In genomic region chr8:82916851-82917539, GRCm38 (mm10) we compare ENCODE assay signal across 23 mouse cellular contexts. TPM values are rescaled to one million over a fixed set of nuclear protein-coding genes. Genes with fewer than 3 reads are reported as not detected.
DNase-seq lines count a peak whose midpoint lies in the region; ATAC-seq and TF ChIP-seq lines count a peak whose summit lies in the region.
"Had no signal": no experiment of that assay in that cellular context is flagged by ENCODE, and none has a peak within 500 bp of the region (broad histone marks: within the 10 kb centered on the region; RNA-seq: fewer than 3 reads in every experiment).

No protein-coding gene starts in this region.

- no peak overlapping the region for H3K4me3 ChIP-seq in C2C12 (ENCODE audit: insufficient read depth, poor library complexity, severe bottlenecking)
- no peak overlapping the region for H3K4me3 ChIP-seq in forebrain, postnatal 0 days (ENCODE audit: low read depth, low read length)
- H3K4me3 ChIP-seq in forebrain, embryonic 13.5 days, result no peak overlapping the region
- H3K4me3 ChIP-seq in forebrain, embryonic 11.5 days (ENCODE audit: low read depth, low read length), result no peak overlapping the region
- H3K4me3 ChIP-seq: heart, adult 2 months; heart, embryonic 15.5 days; midbrain, embryonic 15.5 days had no signal

- H3K36me3 ChIP-seq in C2C12 (ENCODE audit: control insufficient read depth, insufficient read depth), result no peaks in the 10 kb centered on the region
- no peaks in the 10 kb centered on the region for H3K36me3 ChIP-seq in forebrain, postnatal 0 days (ENCODE audit: insufficient read depth)
- no peaks in the 10 kb centered on the region for H3K36me3 ChIP-seq in forebrain, embryonic 13.5 days (ENCODE audit: poor library complexity, severe bottlenecking)
- no peaks in the 10 kb centered on the region for H3K36me3 ChIP-seq in forebrain, embryonic 11.5 days (ENCODE audit: control insufficient read depth, insufficient read depth, low read length)
- H3K36me3 ChIP-seq: heart, embryonic 15.5 days; midbrain, embryonic 15.5 days had no signal

- 76% methylated on average over 1 of the region's 1 CpGs for WGBS in forebrain, postnatal 0 days
- WGBS in forebrain, embryonic 13.5 days, result 74% methylated on average over 1 of the region's 1 CpGs
- 67% methylated on average over 1 of the region's 1 CpGs for WGBS in forebrain, embryonic 11.5 days

- no peaks in the 10 kb centered on the region for H3K79me2 ChIP-seq in C2C12 (ENCODE audit: control insufficient read depth, insufficient read depth)

- no peaks in the 10 kb centered on the region for H3K4me1 ChIP-seq in forebrain, postnatal 0 days (ENCODE audit: insufficient read depth)
- peaks cover 6% of the 10 kb centered on the region; the same call in 1 of the 2 replicates for H3K4me1 ChIP-seq in forebrain, embryonic 13.5 days
- H3K4me1 ChIP-seq in forebrain, embryonic 11.5 days (replicated peaks; ENCODE audit: control insufficient read depth, insufficient read depth, low read length), result no peaks in the 10 kb centered on the region
- H3K4me1 ChIP-seq: midbrain, embryonic 15.5 days had no signal

- H3K79me3 ChIP-seq in C2C12 (ENCODE audit: low read depth), result peaks cover 1% of the 10 kb centered on the region

- no peak overlapping the region for H3K27ac ChIP-seq in forebrain, postnatal 0 days (ENCODE audit: low read depth, low read length)
- no peak overlapping the region for H3K27ac ChIP-seq in forebrain, embryonic 13.5 days
- no peak overlapping the region for H3K27ac ChIP-seq in forebrain, embryonic 11.5 days (ENCODE audit: low read depth, low read length)
- H3K27ac ChIP-seq: heart, adult 2 months; heart, embryonic 15.5 days; kidney, postnatal 0 days; midbrain, embryonic 15.5 days had no signal

- no peaks in the 10 kb centered on the region for H3K9me3 ChIP-seq in forebrain, postnatal 0 days (ENCODE audit: low read length)
- no peaks in the 10 kb centered on the region for H3K9me3 ChIP-seq in forebrain, embryonic 13.5 days (replicated peaks)
- no peaks in the 10 kb centered on the region for H3K9me3 ChIP-seq in forebrain, embryonic 11.5 days (ENCODE audit: control insufficient read depth, low read length)
- H3K9me3 ChIP-seq: heart, embryonic 15.5 days; midbrain, embryonic 15.5 days had no signal

- no peak for TF ChIP-seq CTCF in C2C12 (IDR thresholded peaks at IDR 0.05; ENCODE audit: control insufficient read depth, insufficient read depth, insufficient read length)
- TF ChIP-seq CTCF in forebrain, postnatal 0 days (IDR thresholded peaks at IDR 0.05; ENCODE audit: low read depth), result no peak

- peak; percentile 7 to 62; a peak in 2 of 4 replicates for ATAC-seq in hematopoietic stem cell, adult 5-6 weeks (replicated peaks in 1 of 2; ENCODE audit: insufficient read depth in 1 of 2, low FRiP score in 2 of 2, low TSS enrichment in 1 of 2, low read depth in 1 of 2, poor library complexity in 2 of 2, severe bottlenecking in 2 of 2)
- no peak for ATAC-seq in forebrain, postnatal 0 days
- ATAC-seq in forebrain, embryonic 13.5 days, result no peak
- no peak for ATAC-seq in forebrain, embryonic 11.5 days (replicated peaks; ENCODE audit: low FRiP score)
- ATAC-seq: CD4-positive, CD25-positive, alpha-beta regulatory T cell, adult 4 months; forebrain, embryonic 16.5 days; midbrain, embryonic 15.5 days had no signal

- no peak overlapping the region for H3ac ChIP-seq in C2C12 (ENCODE audit: control insufficient read depth, insufficient read length, low read depth)

- H3K4me2 ChIP-seq in forebrain, postnatal 0 days (ENCODE audit: low read depth), result no peak overlapping the region
- no peak overlapping the region for H3K4me2 ChIP-seq in forebrain, embryonic 13.5 days
- H3K4me2 ChIP-seq in forebrain, embryonic 11.5 days (ENCODE audit: low read depth, low read length, severe bottlenecking), result no peak overlapping the region
- H3K4me2 ChIP-seq: heart, embryonic 15.5 days; midbrain, embryonic 15.5 days had no signal

- H3K27me3 ChIP-seq in C2C12 (ENCODE audit: control insufficient read depth, insufficient read depth, insufficient read length), result no peaks in the 10 kb centered on the region
- no peaks in the 10 kb centered on the region for H3K27me3 ChIP-seq in forebrain, postnatal 0 days (ENCODE audit: insufficient read depth, low read length)
- H3K27me3 ChIP-seq in forebrain, embryonic 13.5 days, result no peaks in the 10 kb centered on the region
- no peaks in the 10 kb centered on the region for H3K27me3 ChIP-seq in forebrain, embryonic 11.5 days (ENCODE audit: control insufficient read depth, insufficient read depth, low read length)
- H3K27me3 ChIP-seq: heart, embryonic 15.5 days; midbrain, embryonic 15.5 days had no signal

- no peak overlapping the region for H3K9ac ChIP-seq in forebrain, postnatal 0 days
- H3K9ac ChIP-seq in forebrain, embryonic 13.5 days, result no peak overlapping the region
- H3K9ac ChIP-seq in forebrain, embryonic 11.5 days (ENCODE audit: low read length), result no peak overlapping the region
- H3K9ac ChIP-seq: heart, embryonic 15.5 days; midbrain, embryonic 15.5 days had no signal

- DNase-seq in 3134 (ENCODE audit: extremely low read depth, insufficient read length, low spot score) (peak; percentile 39), adipocyte (ENCODE audit: low spot score) (peak; percentile 51)
- no peak for DNase-seq in forebrain, postnatal 0 days
- no peak for DNase-seq in right cerebral cortex, adult 18-20 months
- DNase-seq in forebrain, embryonic 11.5 days (ENCODE audit: low spot score), result no peak
- DNase-seq: adrenal gland, postnatal 25 days; cerebellum, adult 18-20 months; cerebellum, postnatal 36 days; heart, adult 2 months; kidney, adult 11 months; left cerebral cortex, postnatal 4 days; lung, adult 18-20 months; lung, postnatal 36 days; right cerebral cortex, postnatal 25 days; thymus, postnatal 4 days had no signal

TF ChIP-seq in C2C12, 6 proteins besides CTCF, POLR2A, EP300 and RAD21:
- TF ChIP-seq CEBPB (IDR thresholded peaks at IDR 0.05; ENCODE audit: low read depth), result peak; percentile 37
- peak; percentile 70 for TF ChIP-seq FOSL1 (IDR thresholded peaks at IDR 0.05; ENCODE audit: insufficient read depth, low read length, poor library complexity, severe bottlenecking)
- TF ChIP-seq USF1 (IDR thresholded peaks at IDR 0.05; ENCODE audit: low read depth), result no peak

RNA-seq across cellular contexts. Expression of gene Rnf150, which starts 53.8 kb away (rescaled TPM):
- polyA plus RNA-seq in C2C12 (2012; fragmentation: generic; extraction: Trizol), result 3.5 TPM
- total RNA-seq in hematopoietic stem cell, adult 5-6 weeks (2017), result 9.4 and 12.0 TPM in 2 replicates
- total RNA-seq in forebrain, postnatal 0 days (2014; rRNA removed), result 10.2 and 12.3 TPM in 2 replicates
- 0.67 and 1.3 TPM in 2 replicates for polyA plus RNA-seq in forebrain, postnatal 0 days (2015; fragmentation: Nextera tagmentation; extraction: Ambion mirVana)
- polyA plus RNA-seq in forebrain, embryonic 13.5 days (2015; fragmentation: Nextera tagmentation; extraction: Ambion mirVana), result 1.5 and 1.7 TPM in 2 replicates
- polyA plus RNA-seq in forebrain, embryonic 11.5 days (2014; fragmentation: Nextera tagmentation; extraction: Ambion mirVana), result 0.92 and 1.5 TPM in 2 replicates
- polyA plus RNA-seq: CD4-positive, CD25-positive, alpha-beta regulatory T cell, adult 4 months had no signal

Comparison
In these comparisons a context has a peak if more than half of its experiments do, and no peak if none do; other contexts are left out.
1. DNase-seq: peak in 3134 (single experiment) and adipocyte (single experiment); none in forebrain, postnatal 0 days (single experiment), right cerebral cortex, adult 18-20 months (single experiment) and forebrain, embryonic 11.5 days (single experiment).
2. ATAC-seq: peak in hematopoietic stem cell, adult 5-6 weeks (2 of 2); none in forebrain, postnatal 0 days (single experiment), forebrain, embryonic 13.5 days (single experiment) and forebrain, embryonic 11.5 days (single experiment).